Mouse (Mus musculus): ENCODE data around the gene Capzb. TPM values are rescaled to one million over a fixed set of nuclear protein-coding genes. Genes with fewer than 3 reads are reported as not detected.

Capzb gene
- polyA plus RNA-seq, 1 experiment: 167 TPM

DNA sequence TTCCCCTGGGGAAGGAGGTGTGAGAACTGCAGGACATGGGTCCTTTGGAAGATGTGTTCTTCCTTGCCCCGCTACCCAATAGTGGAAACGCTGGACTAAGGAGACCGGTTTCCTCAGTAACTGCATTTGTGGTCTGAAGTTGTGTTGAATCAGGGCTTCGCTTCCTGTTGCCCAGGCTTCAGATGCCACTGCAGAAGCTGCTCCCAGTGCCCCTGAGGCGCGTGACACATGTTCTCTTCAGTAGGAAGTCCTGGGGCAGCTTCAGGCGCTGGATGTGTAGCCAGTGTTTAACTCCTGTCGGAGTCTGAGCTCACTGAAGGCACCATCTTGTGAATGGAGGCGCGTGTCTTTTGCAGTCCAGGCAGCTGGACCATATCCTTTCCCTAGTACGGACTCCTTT is 4.8 kb upstream of the Capzb start:
- WGBS: 15% methylated on average over 11 of the region's 11 CpGs
- no peaks in the 10 kb centered on the region for H3K36me3 ChIP-seq (ENCODE audit: control insufficient read depth, insufficient read depth, low read length)
- TF ChIP-seq CTCF (IDR thresholded peaks at IDR 0.05; ENCODE audit: borderline replicate concordance, control insufficient read depth, extremely low read depth, insufficient read depth, low read length, poor library complexity) (no peak), POLR2A (IDR thresholded peaks at IDR 0.05; ENCODE audit: control insufficient read depth, extremely low read depth, insufficient read depth, low read length, poor library complexity) (no peak)
- H3K4me3 ChIP-seq (ENCODE audit: control insufficient read depth, insufficient read depth, low read length): no peak overlapping the region
- no peak for DNase-seq
- H3K27me3 ChIP-seq (ENCODE audit: control insufficient read depth, insufficient read depth, low read length): no peaks in the 10 kb centered on the region
- no peak overlapping the region for H3K27ac ChIP-seq (ENCODE audit: control insufficient read depth, insufficient read depth, low read length)
- H3K4me1 ChIP-seq (replicated peaks; ENCODE audit: control insufficient read depth, insufficient read depth, low read length): peaks cover 10% of the 10 kb centered on the region

DNA sequence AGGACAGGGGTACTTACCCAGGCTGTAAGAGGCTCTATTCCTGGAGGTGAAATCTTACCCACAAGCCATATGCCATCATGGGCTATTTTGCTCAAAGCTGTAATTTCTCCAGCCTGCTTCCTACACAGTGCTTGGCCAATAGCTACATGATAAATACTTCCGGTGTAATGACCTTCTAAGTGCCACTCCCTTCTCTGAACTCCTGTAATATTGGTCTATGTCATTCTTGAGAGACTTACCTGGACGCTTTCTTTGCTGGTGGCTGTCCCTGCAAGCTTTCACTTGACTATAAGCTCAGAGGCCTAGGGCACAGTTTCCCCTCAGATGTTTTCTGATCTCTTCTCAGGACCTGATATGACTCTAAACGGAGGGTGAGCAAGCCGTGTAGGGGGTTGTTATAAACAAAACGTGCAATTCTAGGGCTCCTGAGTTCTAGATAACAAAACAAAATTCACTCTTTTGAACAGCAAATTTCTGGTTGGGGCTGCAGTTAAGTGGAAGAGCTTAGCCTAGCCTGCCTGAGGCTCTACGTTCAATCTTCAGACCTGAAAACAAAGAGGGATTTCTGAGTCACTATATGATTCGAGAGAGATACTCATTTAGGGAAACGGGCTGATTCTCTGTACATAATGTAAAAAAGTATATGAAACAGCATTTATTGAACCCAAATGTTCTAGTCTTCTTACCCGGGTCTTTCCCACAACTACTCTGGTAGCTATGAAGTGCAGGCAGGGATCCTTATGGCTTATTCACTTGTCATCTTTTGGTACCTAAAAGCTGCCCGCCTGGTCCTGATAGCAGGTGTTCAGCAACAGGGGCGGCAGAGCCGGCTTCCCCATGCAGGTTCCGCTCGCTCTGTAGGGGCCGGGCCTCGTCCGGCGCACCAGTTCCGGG is 847 bp upstream of the Capzb start:
- Histone ChIP-seq H3K36me3 (ENCODE audit: control insufficient read depth, insufficient read depth, low read length) (no peaks in the 10 kb centered on the region), H3K27me3 (ENCODE audit: control insufficient read depth, insufficient read depth, low read length) (no peaks in the 10 kb centered on the region), H3K27ac (ENCODE audit: control insufficient read depth, insufficient read depth, low read length) (peak overlapping the region; percentile 60), H3K4me1 (replicated peaks; ENCODE audit: control insufficient read depth, insufficient read depth, low read length) (peaks cover 35% of the 10 kb centered on the region), H3K4me3 (ENCODE audit: control insufficient read depth, insufficient read depth, low read length) (peak overlapping the region; percentile 60)
- TF ChIP-seq POLR2A (IDR thresholded peaks at IDR 0.05; ENCODE audit: control insufficient read depth, extremely low read depth, insufficient read depth, low read length, poor library complexity): no peak
- TF ChIP-seq CTCF (IDR thresholded peaks at IDR 0.05; ENCODE audit: borderline replicate concordance, control insufficient read depth, extremely low read depth, insufficient read depth, low read length, poor library complexity): no peak
- no peak for DNase-seq
- WGBS: 8% methylated on average over 19 of the region's 19 CpGs

DNA sequence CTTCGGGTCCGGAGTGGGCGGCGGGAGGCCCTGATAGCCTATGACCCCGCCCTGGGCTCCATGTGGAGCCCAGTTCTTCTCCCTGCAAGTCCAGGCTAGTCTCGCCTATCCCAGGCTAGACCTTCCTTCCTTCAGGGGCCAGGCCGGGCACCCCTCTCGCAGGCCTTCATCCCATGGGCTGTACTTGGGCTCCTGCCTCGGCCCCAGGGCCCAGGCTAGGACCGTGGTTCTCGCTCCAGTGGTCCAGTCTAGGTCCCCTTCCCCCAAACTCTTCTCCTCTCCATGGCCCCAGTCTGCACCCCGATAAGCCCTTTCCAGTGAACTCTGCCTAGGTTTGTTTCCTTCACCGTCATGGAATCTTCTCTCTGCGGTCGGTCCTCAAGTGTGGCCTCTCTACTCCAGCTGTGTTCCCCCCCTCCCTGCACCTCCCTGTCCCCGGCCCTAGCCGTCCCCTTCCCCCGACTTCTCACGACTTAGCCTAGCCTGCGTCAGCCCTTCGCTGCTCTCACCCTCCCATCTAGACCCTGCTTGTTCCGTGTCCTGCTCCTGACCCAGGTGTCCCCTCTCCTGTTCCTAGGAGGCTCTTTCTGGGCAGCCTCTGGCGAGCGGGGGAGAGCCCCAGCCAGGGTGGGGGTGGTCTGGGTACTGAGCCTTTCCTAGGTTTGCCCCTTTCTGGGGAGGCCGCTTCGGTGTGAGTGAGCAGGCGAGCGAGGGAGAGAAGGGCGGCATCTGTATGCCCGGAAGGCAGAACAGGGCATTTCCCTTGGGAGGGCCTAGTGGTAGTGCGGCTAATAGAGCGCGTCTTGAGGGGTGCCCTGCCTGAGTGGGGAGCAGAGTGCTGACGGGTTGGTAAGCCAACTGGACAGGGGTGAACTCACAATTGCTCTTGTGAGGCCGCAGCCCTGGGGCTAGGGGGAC is 736 bp downstream of the Capzb start:
- peak overlapping the region; percentile 9; the same call in 1 of the 2 replicates for H3K27ac ChIP-seq (ENCODE audit: control insufficient read depth, insufficient read depth, low read length)
- no peaks in the 10 kb centered on the region for H3K36me3 ChIP-seq (ENCODE audit: control insufficient read depth, insufficient read depth, low read length)
- peak; percentile 34 for DNase-seq
- H3K27me3 ChIP-seq (ENCODE audit: control insufficient read depth, insufficient read depth, low read length): no peaks in the 10 kb centered on the region
- TF ChIP-seq CTCF (IDR thresholded peaks at IDR 0.05; ENCODE audit: borderline replicate concordance, control insufficient read depth, extremely low read depth, insufficient read depth, low read length, poor library complexity) (no peak), POLR2A (IDR thresholded peaks at IDR 0.05; ENCODE audit: control insufficient read depth, extremely low read depth, insufficient read depth, low read length, poor library complexity) (no peak)
- 2% methylated on average over 35 of the region's 35 CpGs for WGBS
- peaks cover 44% of the 10 kb centered on the region for H3K4me1 ChIP-seq (replicated peaks; ENCODE audit: control insufficient read depth, insufficient read depth, low read length)
- H3K4me3 ChIP-seq (ENCODE audit: control insufficient read depth, insufficient read depth, low read length): peak overlapping the region; percentile 78

DNA sequence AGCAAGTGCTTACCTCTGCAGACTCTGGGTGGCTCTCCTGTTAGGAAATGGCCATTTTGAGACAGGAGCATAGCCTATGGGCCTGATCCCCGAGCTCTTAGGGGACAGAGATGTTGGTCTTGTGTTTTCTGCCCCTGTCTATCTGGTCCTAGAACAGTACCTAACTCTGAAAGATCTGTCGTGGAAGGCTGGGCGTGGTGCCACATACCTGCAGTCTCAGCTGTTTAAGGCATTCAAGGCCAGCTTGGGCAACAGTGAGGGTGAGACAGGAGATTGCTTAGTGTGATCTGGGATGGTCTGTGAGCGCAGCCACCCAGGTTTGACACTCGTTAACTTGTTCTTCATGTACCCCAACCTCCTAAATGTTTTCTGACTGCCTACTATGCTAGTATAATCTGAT is 2.4 kb downstream of the Capzb start:
- Histone ChIP-seq H3K27ac (ENCODE audit: control insufficient read depth, insufficient read depth, low read length) (no peak overlapping the region), H3K4me3 (ENCODE audit: control insufficient read depth, insufficient read depth, low read length) (no peak overlapping the region), H3K27me3 (ENCODE audit: control insufficient read depth, insufficient read depth, low read length) (no peaks in the 10 kb centered on the region), H3K36me3 (ENCODE audit: control insufficient read depth, insufficient read depth, low read length) (no peaks in the 10 kb centered on the region), H3K4me1 (replicated peaks; ENCODE audit: control insufficient read depth, insufficient read depth, low read length) (peaks cover 57% of the 10 kb centered on the region)
- no peak for DNase-seq
- 84% methylated on average over 5 of the region's 5 CpGs for WGBS
- TF ChIP-seq CTCF (IDR thresholded peaks at IDR 0.05; ENCODE audit: borderline replicate concordance, control insufficient read depth, extremely low read depth, insufficient read depth, low read length, poor library complexity): no peak
- TF ChIP-seq POLR2A (IDR thresholded peaks at IDR 0.05; ENCODE audit: control insufficient read depth, extremely low read depth, insufficient read depth, low read length, poor library complexity): no peak

DNA sequence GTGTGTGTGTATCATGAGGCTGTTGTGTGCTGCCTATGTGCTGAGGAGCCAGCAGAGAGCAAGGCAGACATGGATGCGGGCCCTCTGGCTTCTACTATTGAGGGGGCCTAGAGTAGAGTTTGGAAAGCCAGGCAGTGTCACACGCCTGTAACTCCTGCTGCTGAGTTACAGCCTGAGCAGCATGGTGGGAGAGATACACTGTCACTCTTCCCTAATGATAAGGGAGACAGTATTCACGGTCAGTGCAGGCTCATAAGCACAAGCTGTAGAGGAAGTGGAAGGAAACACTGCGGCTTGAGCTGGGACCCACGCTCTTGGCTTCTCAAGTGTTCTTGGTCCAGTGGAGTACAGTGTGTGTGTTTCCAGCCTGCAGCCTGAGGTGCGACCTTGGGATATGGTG is 3.8 kb downstream of the Capzb start:
- H3K4me1 ChIP-seq (replicated peaks; ENCODE audit: control insufficient read depth, insufficient read depth, low read length): peaks cover 57% of the 10 kb centered on the region

DNA sequence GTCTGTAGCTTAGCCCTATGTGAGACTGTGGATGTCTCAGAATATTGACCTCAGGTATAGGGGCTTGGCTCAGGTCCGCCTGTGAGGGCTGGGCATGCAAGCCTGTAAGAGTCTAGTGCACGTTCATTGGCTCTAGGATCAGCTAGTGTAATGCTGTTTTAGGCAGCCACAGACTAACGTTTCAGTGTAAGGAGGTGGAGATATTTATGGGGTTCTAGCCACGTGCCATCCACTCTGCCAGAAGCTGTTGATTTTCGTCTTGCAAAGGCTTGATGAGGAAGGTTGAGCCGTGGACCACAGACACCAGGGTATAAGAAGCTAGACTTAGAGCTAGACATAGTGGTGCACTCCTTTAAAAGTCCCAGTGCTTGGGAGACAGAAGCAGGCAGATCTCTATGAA is 4.2 kb downstream of the Capzb start:
- Histone ChIP-seq H3K36me3 (ENCODE audit: control insufficient read depth, insufficient read depth, low read length) (no peaks in the 10 kb centered on the region), H3K4me3 (ENCODE audit: control insufficient read depth, insufficient read depth, low read length) (no peak overlapping the region), H3K27me3 (ENCODE audit: control insufficient read depth, insufficient read depth, low read length) (no peaks in the 10 kb centered on the region), H3K27ac (ENCODE audit: control insufficient read depth, insufficient read depth, low read length) (no peak overlapping the region), H3K4me1 (replicated peaks; ENCODE audit: control insufficient read depth, insufficient read depth, low read length) (peaks cover 55% of the 10 kb centered on the region)
- TF ChIP-seq POLR2A (IDR thresholded peaks at IDR 0.05; ENCODE audit: control insufficient read depth, extremely low read depth, insufficient read depth, low read length, poor library complexity): no peak
- no peak for DNase-seq
- WGBS: 52% methylated on average over 6 of the region's 6 CpGs

More for the DNA sequence above, 3.8 kb downstream of the Capzb start:
- TF ChIP-seq CTCF (IDR thresholded peaks at IDR 0.05; ENCODE audit: borderline replicate concordance, control insufficient read depth, extremely low read depth, insufficient read depth, low read length, poor library complexity) (no peak), POLR2A (IDR thresholded peaks at IDR 0.05; ENCODE audit: control insufficient read depth, extremely low read depth, insufficient read depth, low read length, poor library complexity) (no peak)
- Histone ChIP-seq H3K4me3 (ENCODE audit: control insufficient read depth, insufficient read depth, low read length) (no peak overlapping the region), H3K27ac (ENCODE audit: control insufficient read depth, insufficient read depth, low read length) (no peak overlapping the region), H3K36me3 (ENCODE audit: control insufficient read depth, insufficient read depth, low read length) (no peaks in the 10 kb centered on the region), H3K27me3 (ENCODE audit: control insufficient read depth, insufficient read depth, low read length) (no peaks in the 10 kb centered on the region)
- no peak for DNase-seq
- WGBS: 44% methylated on average over 6 of the region's 6 CpGs
